Comparison of ENCODE assay signal across 8 mouse cellular contexts in the genomic region with DNA sequence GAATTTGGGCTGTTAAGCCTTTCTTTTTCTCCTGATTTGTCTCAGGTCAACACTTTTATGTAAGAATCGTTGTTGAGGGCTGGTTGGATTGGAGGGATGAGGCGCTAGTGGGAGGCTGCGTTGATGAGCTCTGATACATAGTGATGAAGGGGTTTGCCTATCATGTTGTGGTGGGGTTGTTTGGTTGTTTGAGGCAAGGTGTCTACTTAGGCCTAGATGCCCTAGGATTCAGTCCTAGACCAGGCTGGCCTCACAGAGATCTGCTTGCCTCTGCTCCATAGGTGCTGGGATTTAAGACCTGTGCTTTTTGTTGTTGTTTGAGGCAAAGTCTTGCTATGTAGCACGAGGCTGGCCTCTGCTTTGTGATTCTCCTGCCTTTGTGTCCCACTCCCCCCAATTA. TPM values are rescaled to one million over a fixed set of nuclear protein-coding genes. Genes with fewer than 3 reads are reported as not detected.
A peak's percentile ranks its signal among the peaks of the same experiment; 100 is the strongest.
DNase-seq lines count a peak whose midpoint lies in the region; ATAC-seq lines count a peak whose summit lies in the region.

No protein-coding gene starts in this region.

- peak overlapping the region; percentile 96 for H3K27ac ChIP-seq in heart, embryonic 15.5 days
- no peak overlapping the region for H3K27ac ChIP-seq in forebrain, embryonic 15.5 days (replicated peaks)
- no peak overlapping the region for H3K27ac ChIP-seq in midbrain, embryonic 10.5 days (replicated peaks)

- no peaks in the 10 kb centered on the region for H3K27me3 ChIP-seq in heart, embryonic 15.5 days
- H3K27me3 ChIP-seq in forebrain, embryonic 15.5 days, result no peaks in the 10 kb centered on the region
- 0 out of 2 replicates have a peak, but pooled peaks cover 3% of the 10 kb centered on the region for H3K27me3 ChIP-seq in midbrain, embryonic 10.5 days (ENCODE audit: low read depth, poor library complexity, severe bottlenecking)

- H3K4me1 ChIP-seq in heart, embryonic 15.5 days (replicated peaks), result peaks cover 16% of the 10 kb centered on the region
- H3K4me1 ChIP-seq in forebrain, embryonic 15.5 days, result peaks cover 29% of the 10 kb centered on the region
- H3K4me1 ChIP-seq in midbrain, embryonic 10.5 days, result peaks cover 16% of the 10 kb centered on the region

- peak overlapping the region; percentile 97 for H3K4me3 ChIP-seq in heart, embryonic 15.5 days
- H3K4me3 ChIP-seq in forebrain, embryonic 15.5 days, result peak overlapping the region; percentile 83; the same call in 1 of the 2 replicates
- peak overlapping the region; percentile 88; the same call in 1 of the 2 replicates for H3K4me3 ChIP-seq in midbrain, embryonic 10.5 days

- no peak overlapping the region for H3K9ac ChIP-seq in heart, embryonic 15.5 days
- H3K9ac ChIP-seq in forebrain, embryonic 15.5 days (replicated peaks), result no peak overlapping the region

- H3K4me2 ChIP-seq in heart, embryonic 15.5 days, result peak overlapping the region; percentile 87
- peak overlapping the region; percentile 83 for H3K4me2 ChIP-seq in forebrain, embryonic 15.5 days (replicated peaks)

- no peak for DNase-seq in heart, postnatal 4 days
- DNase-seq in CD8-positive naive resting alpha-beta T cell, adult 2 months (ENCODE audit: low read depth in 2 of 2, low spot score in 2 of 2), result peak; percentile 20 to 46
- no peak for DNase-seq in midbrain, embryonic 10.5 days (ENCODE audit: low spot score)
- no peak for DNase-seq in urinary bladder, postnatal 36 days (ENCODE audit: low spot score in 2 of 2)
- no peak for DNase-seq in adrenal gland, postnatal 25 days
- no peak for DNase-seq in layer of hippocampus, postnatal 25 days (ENCODE audit: extremely low spot score in 1 of 2, low spot score in 1 of 2)

- H3K9me3 ChIP-seq in heart, embryonic 15.5 days (replicated peaks), result no peaks in the 10 kb centered on the region
- H3K9me3 ChIP-seq in forebrain, embryonic 15.5 days, result no peaks in the 10 kb centered on the region
- H3K9me3 ChIP-seq in midbrain, embryonic 10.5 days (replicated peaks), result no peaks in the 10 kb centered on the region

- H3K36me3 ChIP-seq in heart, embryonic 15.5 days, result peaks cover 6% of the 10 kb centered on the region; the same call in 1 of the 2 replicates
- H3K36me3 ChIP-seq in forebrain, embryonic 15.5 days, result no peaks in the 10 kb centered on the region
- H3K36me3 ChIP-seq in midbrain, embryonic 10.5 days, result peaks cover 15% of the 10 kb centered on the region

- WGBS in heart, embryonic 15.5 days, result 79% methylated on average over 4 of the region's 4 CpGs
- 71% methylated on average over 4 of the region's 4 CpGs for WGBS in forebrain, embryonic 15.5 days
- 86% methylated on average over 4 of the region's 4 CpGs for WGBS in midbrain, embryonic 10.5 days

- ATAC-seq in heart, embryonic 15.5 days (replicated peaks; ENCODE audit: insufficient number of reproducible peaks, insufficient read depth, low FRiP score, low read depth), result no peak
- no peak for ATAC-seq in forebrain, embryonic 15.5 days (replicated peaks)

RNA-seq across cellular contexts. Expression of a gene that starts 1.4 kb away (rescaled TPM):
- 36.9 and 40.5 TPM in 2 replicates for polyA plus RNA-seq in heart, embryonic 15.5 days (2015; fragmentation: Nextera tagmentation; extraction: Ambion mirVana)
- total RNA-seq in heart, postnatal 4 days (2021), result 10 to 100 TPM; 35.3 to 35.6 TPM
- 37.9 and 39.7 TPM in 2 replicates for polyA plus RNA-seq in forebrain, embryonic 15.5 days (2015; fragmentation: Nextera tagmentation; extraction: Ambion mirVana)
- 32.6 and 35.4 TPM in 2 replicates for polyA plus RNA-seq in midbrain, embryonic 10.5 days (2016; fragmentation: Nextera tagmentation; extraction: Ambion mirVana)
- 63.0 and 88.2 TPM in 2 replicates for total RNA-seq in adrenal gland, postnatal 25 days (2021)
- total RNA-seq in layer of hippocampus, postnatal 25 days (2021), result 10 to 100 TPM; 83.8 to 89.0 TPM

Comparison
In these comparisons a context has a peak if more than half of its experiments do, and no peak if none do; other contexts are left out.
1. DNase-seq: peak in CD8-positive naive resting alpha-beta T cell, adult 2 months (2 of 2); none in heart, postnatal 4 days (single experiment), midbrain, embryonic 10.5 days (single experiment), urinary bladder, postnatal 36 days (0 of 2), adrenal gland, postnatal 25 days (single experiment) and layer of hippocampus, postnatal 25 days (0 of 2).
2. Peak in every context shown above with its lines, with median percentiles within 50 percentile points of each other: H3K4me3 ChIP-seq.